In genomic region chr16:37688181-37688580, GRCm38 (mm10) we compare ENCODE assay signal across 10 mouse cellular contexts. TPM values are rescaled to one million over a fixed set of nuclear protein-coding genes. Genes with fewer than 3 reads are reported as not detected.
A peak's percentile ranks its signal among the peaks of the same experiment; 100 is the strongest.
DNase-seq lines count a peak whose midpoint lies in the region; ATAC-seq and TF ChIP-seq lines count a peak whose summit lies in the region.
"Had no signal": no experiment of that assay in that cellular context is flagged by ENCODE, and none has a peak within 500 bp of the region (broad histone marks: within the 10 kb centered on the region; RNA-seq: fewer than 3 reads in every experiment).

No protein-coding gene starts in this region.

- no peaks in the 10 kb centered on the region for H3K9me3 ChIP-seq in kidney, postnatal 0 days (replicated peaks; ENCODE audit: low read length)
- no peaks in the 10 kb centered on the region for H3K9me3 ChIP-seq in kidney, embryonic 15.5 days (replicated peaks)
- no peaks in the 10 kb centered on the region for H3K9me3 ChIP-seq in MEL (replicated peaks; ENCODE audit: insufficient read depth, low read length)
- H3K9me3 ChIP-seq: lung, embryonic 15.5 days; stomach, embryonic 15.5 days had no signal

- TF ChIP-seq RAD21 in MEL (IDR thresholded peaks at IDR 0.05; ENCODE audit: low read depth, low read length) = peak; percentile 21

- no peaks in the 10 kb centered on the region for H3K27me3 ChIP-seq in kidney, postnatal 0 days (ENCODE audit: insufficient read depth, low read length)
- no peaks in the 10 kb centered on the region for H3K27me3 ChIP-seq in kidney, embryonic 15.5 days
- H3K27me3 ChIP-seq in MEL (ENCODE audit: control insufficient read depth in 1 of 2, insufficient read depth in 2 of 2, low read length in 2 of 2) = no peaks in the 10 kb centered on the region; a peak in 1 of 4 replicates
- H3K27me3 ChIP-seq: lung, embryonic 15.5 days; stomach, embryonic 15.5 days had no signal

- H3K27ac ChIP-seq in kidney, postnatal 0 days = no peak overlapping the region
- H3K27ac ChIP-seq in kidney, embryonic 15.5 days = no peak overlapping the region
- peak overlapping the region; percentile 82 for H3K27ac ChIP-seq in MEL (ENCODE audit: control insufficient read depth, low read depth, low read length)
- H3K27ac ChIP-seq: lung, embryonic 15.5 days; stomach, embryonic 15.5 days had no signal

- H3K4me1 ChIP-seq in kidney, postnatal 0 days (replicated peaks; ENCODE audit: insufficient read depth, low read length) = 0 out of 2 replicates have a peak, but pooled peaks cover 6% of the 10 kb centered on the region
- H3K4me1 ChIP-seq in kidney, embryonic 15.5 days = peaks cover 38% of the 10 kb centered on the region
- peaks cover 12 to 32% of the 10 kb centered on the region in 2 experiments for H3K4me1 ChIP-seq in MEL (ENCODE audit: control insufficient read depth in 1 of 2, insufficient read depth in 2 of 2, low read length in 2 of 2)

- H3K79me2 ChIP-seq in MEL (ENCODE audit: control insufficient read depth, insufficient read depth, low read length, poor library complexity) = peaks cover 1% of the 10 kb centered on the region; the same call in 1 of the 2 replicates

- peak; percentile 29 for DNase-seq in kidney, postnatal 0 days (ENCODE audit: low spot score)
- DNase-seq in CD4-positive helper T cell, adult 2 months (ENCODE audit: low read depth, low spot score) = peak; percentile 16
- peak; percentile 81 for DNase-seq in MEL (ENCODE audit: low read depth, low spot score)
- DNase-seq in lung, postnatal 36 days = peak; percentile 31
- no peak for DNase-seq in MN1 (ENCODE audit: low spot score)
- DNase-seq: gastrocnemius, postnatal 25 days had no signal

- TF ChIP-seq POLR2A in MEL (IDR thresholded peaks at IDR 0.05; ENCODE audit: control insufficient read depth in 1 of 2, insufficient read depth in 1 of 2, low read depth in 1 of 2, low read length in 2 of 2, poor library complexity in 1 of 2) = no peak

- no peak overlapping the region for H3K9ac ChIP-seq in kidney, postnatal 0 days (ENCODE audit: low read depth, low read length)
- H3K9ac ChIP-seq in kidney, embryonic 15.5 days = no peak overlapping the region
- peak overlapping the region; percentile 68; the same call in 1 of the 2 replicates for H3K9ac ChIP-seq in MEL (ENCODE audit: control insufficient read depth, low read depth, low read length, poor library complexity, severe bottlenecking)
- H3K9ac ChIP-seq: lung, embryonic 15.5 days; stomach, embryonic 15.5 days had no signal

- TF ChIP-seq CTCF in kidney, postnatal 0 days (IDR thresholded peaks at IDR 0.05; ENCODE audit: low read depth) = peak; percentile 55
- peak; percentile 49 to 62 (median 57) for TF ChIP-seq CTCF in MEL (IDR thresholded peaks at IDR 0.05 in 2 of 3, conservative IDR thresholded peaks at IDR 0.05 in 1 of 3; ENCODE audit: control insufficient read depth in 1 of 3, insufficient read depth in 1 of 3, low read depth in 2 of 3, low read length in 3 of 3, poor library complexity in 1 of 3, severe bottlenecking in 1 of 3)

- TF ChIP-seq EP300 in MEL (IDR thresholded peaks at IDR 0.05; ENCODE audit: low read depth in 1 of 2, low read length in 2 of 2) = 0 out of 4 replicates have a peak, but pooled peaks of 1 of the 2 experiments have one; percentile 16

- no peak overlapping the region for H3K4me3 ChIP-seq in kidney, postnatal 0 days (replicated peaks; ENCODE audit: low read depth, low read length)
- H3K4me3 ChIP-seq in kidney, embryonic 15.5 days (replicated peaks) = no peak overlapping the region
- peak overlapping the region; percentile 61 to 90; a peak in 3 of 4 replicates for H3K4me3 ChIP-seq in MEL (ENCODE audit: control insufficient read depth in 1 of 2, insufficient read depth in 1 of 2, low read depth in 2 of 2, low read length in 2 of 2)
- H3K4me3 ChIP-seq: lung, embryonic 15.5 days; stomach, embryonic 15.5 days had no signal

- WGBS in kidney, postnatal 0 days = 68% methylated on average over 2 of the region's 2 CpGs
- WGBS in kidney, embryonic 15.5 days = 75% methylated on average over 2 of the region's 2 CpGs

- H3K36me3 ChIP-seq in kidney, postnatal 0 days (ENCODE audit: insufficient read depth, low read length) = no peaks in the 10 kb centered on the region
- no peaks in the 10 kb centered on the region for H3K36me3 ChIP-seq in kidney, embryonic 15.5 days
- peaks cover 0 to 24% of the 10 kb centered on the region in 2 experiments; a peak in 2 of 4 replicates for H3K36me3 ChIP-seq in MEL (ENCODE audit: control insufficient read depth in 1 of 2, insufficient read depth in 2 of 2, low read length in 2 of 2)
- H3K36me3 ChIP-seq: lung, embryonic 15.5 days; stomach, embryonic 15.5 days had no signal

- no peak overlapping the region for H3K4me2 ChIP-seq in kidney, postnatal 0 days (ENCODE audit: low read length)
- no peak overlapping the region for H3K4me2 ChIP-seq in kidney, embryonic 15.5 days
- H3K4me2 ChIP-seq: lung, embryonic 15.5 days; stomach, embryonic 15.5 days had no signal

- no peak for ATAC-seq in kidney, postnatal 0 days (replicated peaks; ENCODE audit: low FRiP score, low read depth)
- no peak for ATAC-seq in kidney, embryonic 15.5 days (replicated peaks; ENCODE audit: low FRiP score)
- no peak for ATAC-seq in megakaryocyte, adult 5-6 weeks (ENCODE audit: poor library complexity, severe bottlenecking)

TF ChIP-seq in MEL, 35 proteins besides CTCF, POLR2A, EP300 and RAD21:
- TF ChIP-seq HCFC1 (IDR thresholded peaks at IDR 0.05; ENCODE audit: low read depth, low read length) (peak; percentile 49), TAL1 (IDR thresholded peaks at IDR 0.05; ENCODE audit: low read length) (no peak), GABPA (IDR thresholded peaks at IDR 0.05; ENCODE audit: low read depth, low read length) (no peak), RCOR1 (IDR thresholded peaks at IDR 0.05; ENCODE audit: low read depth, low read length) (no peak), CHD1 (IDR thresholded peaks at IDR 0.05; ENCODE audit: low read depth, low read length) (no peak), POLR2AphosphoS2 (IDR thresholded peaks at IDR 0.05; ENCODE audit: low read length) (no peak), ETS1 (IDR thresholded peaks at IDR 0.05; ENCODE audit: low read depth, low read length) (0 out of 2 replicates have a peak, but pooled peaks have one; percentile 13), ZMIZ1 (IDR thresholded peaks at IDR 0.05; ENCODE audit: low read depth, low read length) (no peak; the same call in 1 of the 2 replicates), USF2 (IDR thresholded peaks at IDR 0.05; ENCODE audit: borderline replicate concordance in 1 of 2, insufficient read depth in 1 of 2, low read depth in 1 of 2, low read length in 2 of 2) (no peak), ZNF384 (IDR thresholded peaks at IDR 0.05; ENCODE audit: low read depth, low read length) (no peak), SMC3 (IDR thresholded peaks at IDR 0.05; ENCODE audit: low read depth, low read length) (peak; percentile 35), MAFK (IDR thresholded peaks at IDR 0.05; ENCODE audit: borderline replicate concordance, low read depth, low read length) (no peak), TBP (IDR thresholded peaks at IDR 0.05; ENCODE audit: low read depth, low read length) (peak; percentile 52; the same call in 1 of the 2 replicates)

RNA-seq across cellular contexts. Expression of gene Ndufb4, which starts 33.9 kb away (rescaled TPM):
- polyA plus RNA-seq in kidney, postnatal 0 days (2015; fragmentation: Nextera tagmentation; extraction: Ambion mirVana) = 142 and 159 TPM in 2 replicates
- polyA plus RNA-seq in kidney, embryonic 15.5 days (2015; fragmentation: Nextera tagmentation; extraction: Ambion mirVana) = 57.1 and 74.5 TPM in 2 replicates
- total RNA-seq in MEL (2012; rRNA removed) = 41.1 and 48.0 TPM in 2 replicates
- polyA plus RNA-seq in MEL (2012; ENCODE audit: insufficient read depth in 1 of 2, insufficient read length in 2 of 2, low read depth in 1 of 2, low replicate concordance in 2 of 2, missing spikeins in 1 of 2) = 10 to 100 TPM in 1 of 2 experiments, not detected in 1; 28.9 TPM
- 35.2 and 58.3 TPM in 2 replicates for total RNA-seq in megakaryocyte, adult 5-6 weeks (2015)
- total RNA-seq in megakaryocyte, adult 5-6 weeks (2017) = 11.5 TPM in 2 replicates

Comparison
In these comparisons a context has a peak if more than half of its experiments do, and no peak if none do; other contexts are left out.
1. H3K4me3 ChIP-seq: peak in MEL (2 of 2); none in kidney, postnatal 0 days (single experiment) and kidney, embryonic 15.5 days (single experiment).